Mouse (Mus musculus) adrenal gland, adult 18-20 months (tissue): Measurements from ENCODE around the gene Ubfd1. TPM values are rescaled to one million over a fixed set of nuclear protein-coding genes. Genes with fewer than 3 reads are reported as not detected.
A peak's percentile ranks its signal among the peaks of the same experiment; 100 is the strongest.

ENCODE experiments used
- DNase-seq, 2 experiments: peaks; one replicate each; pipeline ENCODE4 v3.0.0; 2021 to 2022; ENCODE audit warnings: low spot score in 2 of 2
- total RNA-seq, 2 experiments: library from RNA; stranded (reverse); gene quantifications; 1 replicate in 1 of 2; 2 replicates in 1 of 2; pipeline ENCODE4 v1.2.3; 2021

Ubfd1 gene
- total RNA-seq, 2 experiments from 2014 or later, result 62.0 to 70.5 TPM

DNA sequence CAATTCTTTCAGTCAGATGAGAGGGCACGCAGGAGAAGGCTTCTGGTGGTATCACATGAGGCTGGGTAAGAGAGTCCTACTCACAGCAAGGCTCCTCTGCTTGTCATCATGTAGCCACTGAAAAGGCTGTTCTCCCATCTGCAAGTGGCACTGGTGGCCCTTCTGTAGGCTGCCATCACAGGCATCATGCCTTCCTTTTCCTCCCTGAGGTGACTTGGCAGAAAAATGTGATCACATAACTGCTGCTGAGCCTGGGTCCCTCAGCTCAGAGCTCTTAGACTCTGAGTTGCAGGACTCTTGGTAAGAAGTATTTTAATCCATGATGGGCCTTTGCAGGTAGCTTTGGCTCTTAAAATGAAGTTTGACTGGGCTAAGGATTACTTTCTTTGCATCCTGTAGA, 14.1 kb downstream of the Ubfd1 start:
- no peak for DNase-seq

DNA sequence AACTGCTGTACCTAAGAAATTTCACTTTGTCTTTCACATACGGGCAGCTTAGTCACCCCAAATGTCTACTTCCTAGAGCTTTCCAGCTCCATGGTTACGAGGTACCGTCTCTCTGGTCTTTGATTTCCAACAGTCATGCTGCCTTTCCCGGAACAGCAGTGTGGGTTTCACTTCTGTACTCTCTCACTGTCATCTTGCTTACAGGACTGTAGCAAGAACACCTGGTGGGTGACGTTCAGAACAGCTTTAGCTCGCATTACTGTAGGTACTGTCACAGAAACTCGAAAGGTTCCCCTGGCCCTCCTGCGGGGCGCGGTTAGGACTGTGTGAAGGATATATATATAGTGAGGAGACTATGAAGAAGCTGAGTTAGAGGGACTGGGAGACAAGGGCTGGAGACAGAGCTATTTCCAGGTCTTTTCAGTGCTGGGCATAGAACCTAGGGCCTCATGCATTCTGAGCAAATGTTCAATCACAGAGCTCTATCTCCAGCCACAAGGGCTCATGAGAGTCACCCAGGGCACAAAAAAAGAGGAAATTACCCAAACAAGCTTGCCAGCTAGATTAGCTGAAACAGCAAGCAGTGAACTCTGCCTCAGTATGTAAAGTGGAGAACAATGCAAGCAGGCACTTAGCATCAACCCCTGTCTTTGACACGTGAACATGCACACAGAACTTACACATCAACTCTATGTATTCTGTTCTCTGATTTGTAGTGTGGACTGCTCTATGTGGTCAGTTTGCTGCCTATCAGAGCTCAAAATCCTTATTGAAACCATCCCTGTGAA, 20.4 kb downstream of the Ubfd1 start:
- DNase-seq, result no peak

DNA sequence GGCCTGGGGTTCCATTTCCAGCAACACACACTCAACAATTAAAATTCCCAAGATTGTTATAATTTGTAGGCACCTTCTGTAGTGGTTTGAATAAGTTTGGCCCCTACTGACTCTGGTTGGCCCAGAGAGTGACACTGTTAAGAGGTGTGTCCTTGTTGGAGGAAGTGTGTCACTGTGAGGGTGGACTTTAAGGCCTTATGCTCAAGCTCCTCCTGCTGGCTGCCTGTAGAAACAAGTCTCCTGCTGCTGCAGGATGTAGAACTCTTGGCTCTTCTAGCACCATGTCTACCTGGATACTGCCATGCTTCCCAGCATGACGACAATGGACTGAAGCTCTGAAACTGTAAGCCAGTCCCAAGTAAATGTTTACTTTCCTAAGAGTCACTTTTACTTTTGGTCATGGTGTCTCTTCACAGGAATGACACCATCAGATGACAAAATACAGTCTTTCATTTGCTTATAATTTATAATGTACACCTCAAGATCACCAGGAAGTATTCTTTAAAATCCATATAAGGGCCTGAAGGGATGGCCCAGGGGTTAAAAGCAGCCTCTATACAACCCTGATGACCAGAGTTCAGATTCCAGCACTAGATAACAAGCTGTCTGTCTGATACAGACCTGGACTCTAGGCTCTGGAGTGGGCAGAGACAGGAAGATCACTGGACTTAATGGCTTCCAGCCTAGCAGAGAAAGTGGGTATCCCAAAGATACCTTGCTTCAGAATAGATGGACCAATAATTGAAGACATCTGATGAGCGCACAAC, 27.8 kb downstream of the Ubfd1 start:
- DNase-seq, result no peak

DNA sequence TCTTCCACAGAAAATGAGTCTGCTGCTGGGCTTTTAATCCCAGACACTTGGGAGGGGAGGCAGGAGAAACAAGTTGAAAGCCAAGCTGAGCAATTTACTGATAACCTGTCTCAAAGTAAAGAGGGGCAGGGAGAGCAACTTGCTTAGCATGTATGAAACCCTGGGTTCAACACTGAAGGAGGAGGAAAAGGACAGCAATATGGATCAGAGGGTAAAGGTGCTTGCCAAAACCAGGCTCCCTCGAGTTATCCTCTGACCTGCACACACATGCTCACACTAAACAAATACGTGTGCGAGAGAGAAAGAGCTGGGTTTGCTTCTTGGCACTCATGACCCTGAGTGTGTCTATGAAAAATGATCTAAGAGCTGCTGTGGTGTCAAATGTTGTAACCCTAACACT, 31.0 kb downstream of the Ubfd1 start:
- no peak for DNase-seq

DNA sequence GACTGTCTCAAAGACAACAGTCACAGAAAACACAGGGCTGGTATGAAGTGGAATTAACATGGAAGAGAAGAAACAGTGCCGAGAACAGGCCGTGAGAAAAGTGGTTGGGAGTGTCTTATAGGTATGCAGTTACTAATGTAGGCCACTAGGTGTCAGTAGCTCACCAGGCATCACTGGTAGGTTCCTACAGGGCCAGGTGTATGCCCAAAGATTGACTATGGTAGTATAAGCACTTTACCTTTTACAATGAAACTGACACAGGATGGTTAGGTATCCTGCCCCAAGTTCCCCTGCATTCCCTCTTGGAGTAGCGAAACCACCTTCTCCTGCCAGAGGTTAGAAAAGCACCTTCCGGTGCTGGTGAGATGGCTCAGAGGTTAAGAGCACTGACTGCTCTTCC, 32.2 kb downstream of the Ubfd1 start:
- DNase-seq, result peak; percentile 16 to 25

DNA sequence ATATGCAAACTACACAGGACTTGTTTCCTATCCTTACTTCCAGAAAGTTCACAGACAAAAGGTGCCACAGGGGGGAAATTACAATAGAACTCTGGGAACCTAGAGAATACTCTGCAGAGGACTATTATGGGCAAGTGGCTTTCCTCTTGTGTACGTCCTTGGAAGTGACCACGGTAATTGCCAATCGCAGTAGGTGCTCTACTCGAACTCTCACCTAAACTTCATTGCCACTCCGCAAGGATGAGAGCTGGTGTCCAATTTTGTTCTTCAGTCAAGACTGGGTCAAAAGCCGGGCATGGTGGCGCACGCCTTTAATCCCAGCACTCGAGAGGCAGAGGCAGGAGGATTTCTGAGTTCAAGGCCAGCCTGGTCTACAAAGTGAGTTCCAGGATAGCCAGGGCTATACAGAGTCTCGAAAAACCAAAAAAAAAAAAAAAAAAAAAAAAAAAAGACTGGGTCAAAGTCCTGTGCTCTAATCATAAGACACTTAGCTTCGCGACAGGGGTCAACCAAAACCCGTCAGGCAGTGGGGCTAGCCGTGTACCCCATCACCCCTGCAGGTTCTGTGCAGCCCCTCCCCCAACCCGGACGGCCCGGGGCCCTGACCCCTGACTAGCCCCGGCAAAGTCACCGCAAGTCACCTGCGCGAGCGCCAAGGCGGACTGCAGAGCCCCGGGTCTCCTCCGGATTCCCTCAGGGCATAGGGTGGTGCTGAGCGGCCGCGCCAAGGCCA, 34.2 kb downstream of the Ubfd1 start:
- peak in 1 of 2 experiments; percentile 61 for DNase-seq

DNA sequence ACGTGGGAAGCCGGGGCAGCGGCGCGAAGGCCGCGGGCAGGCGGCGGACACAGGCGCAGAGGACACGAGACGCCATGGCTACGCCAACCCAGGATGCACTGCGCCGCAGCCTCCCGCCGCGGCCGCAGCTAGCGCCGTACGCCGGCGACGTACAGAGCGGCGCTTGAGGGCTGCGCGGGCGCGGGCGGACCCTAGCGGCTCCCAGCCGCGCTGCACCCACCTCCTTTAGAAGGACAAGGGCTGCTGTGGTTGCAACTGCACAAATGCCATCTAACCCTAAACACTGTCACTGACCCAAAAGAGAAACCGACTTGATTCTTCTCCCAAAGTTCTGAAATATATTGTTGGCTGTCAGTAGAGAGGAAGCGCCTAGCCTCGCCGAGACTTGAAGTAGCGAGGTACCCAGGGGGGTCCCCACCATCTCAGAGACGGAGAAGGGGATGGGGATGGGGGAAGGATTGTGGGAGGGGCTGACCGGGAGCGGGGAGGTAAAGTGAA, 34.8 kb downstream of the Ubfd1 start, which contains the start of gene Ndufab1:
Gene Ndufab1, minus strand, starts transcription at position 140 of the 498 bp plus-strand sequence.
- DNase-seq, result peak; percentile 81 to 85

DNA sequence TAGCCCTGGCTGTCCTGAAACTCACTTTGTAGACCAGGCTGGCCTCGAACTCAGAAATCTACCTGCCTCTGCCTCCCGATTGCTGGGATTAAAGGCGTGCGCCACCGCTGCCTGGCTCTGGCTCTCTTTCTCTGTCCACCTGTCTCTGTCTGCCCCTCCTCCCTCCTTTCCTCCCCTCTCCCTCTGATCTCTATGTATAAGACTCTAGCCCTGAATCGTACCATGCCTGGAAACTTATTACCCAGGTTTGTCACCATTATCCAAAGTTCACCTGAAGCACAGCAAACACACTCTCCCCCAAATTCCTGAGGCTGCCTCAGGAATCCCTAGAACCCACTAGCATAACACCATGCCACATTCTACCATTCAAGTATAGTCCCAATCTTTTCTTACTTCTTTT, 41.2 kb downstream of the Ubfd1 start:
- no peak for DNase-seq

DNA sequence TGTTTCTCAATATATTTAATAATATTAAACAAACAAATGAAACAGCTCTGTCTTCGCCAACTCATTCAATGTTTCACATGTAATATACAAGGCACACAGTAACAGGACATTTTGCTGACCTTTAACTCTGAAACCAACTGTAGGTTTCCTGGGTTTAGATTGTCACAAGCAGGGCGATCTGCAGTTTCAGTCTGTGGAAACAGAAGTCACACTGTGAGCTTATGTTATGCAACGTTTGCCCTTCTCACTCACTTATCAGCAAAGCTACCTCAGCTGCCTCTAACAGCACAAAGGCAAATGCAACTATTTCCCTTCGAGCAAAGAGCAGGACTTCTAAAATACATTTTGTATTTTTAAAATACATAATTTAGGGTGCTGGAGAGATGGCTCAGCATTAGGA, 56.5 kb downstream of the Ubfd1 start:
- no peak for DNase-seq

DNA sequence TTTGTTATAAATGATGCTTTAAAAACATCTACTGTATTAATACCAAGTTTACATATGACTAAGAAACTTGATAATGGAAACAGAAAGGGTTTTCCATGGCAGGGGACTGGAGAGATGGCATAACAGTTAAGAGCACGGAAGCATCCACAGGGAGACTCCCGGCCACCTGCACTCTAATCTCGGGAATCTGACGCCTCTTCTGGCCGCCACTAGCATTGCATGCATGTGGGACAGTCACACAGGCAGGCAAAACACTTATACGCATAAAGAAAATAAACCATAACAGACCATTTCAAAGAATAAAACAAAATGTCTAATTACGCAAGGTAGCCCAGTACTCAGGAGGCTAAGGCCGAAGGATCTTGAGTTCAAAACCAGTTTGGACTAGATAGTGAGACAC, 58.7 kb downstream of the Ubfd1 start:
- no peak for DNase-seq

DNA sequence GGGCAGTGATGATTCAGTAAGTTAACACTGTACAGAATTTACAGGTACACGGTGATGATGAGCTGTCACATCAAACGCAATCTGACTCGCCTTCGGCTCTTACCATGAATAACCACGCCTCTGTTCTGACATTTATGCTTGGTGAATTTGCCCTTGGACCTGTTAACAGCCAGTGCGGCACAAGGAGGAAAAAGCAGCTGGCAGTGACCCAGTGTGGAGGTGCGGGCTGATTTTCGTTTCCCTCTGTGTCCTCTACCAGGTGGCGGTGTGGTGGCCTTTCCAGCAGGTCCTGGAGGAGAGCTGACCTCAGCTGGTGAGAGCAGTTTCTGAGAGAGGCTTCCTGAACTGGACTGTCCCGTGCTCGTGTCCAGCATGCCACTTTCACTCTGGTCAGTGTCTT, 60.0 kb downstream of the Ubfd1 start:
- no peak for DNase-seq

Other genes starting within 250 kb of the Ubfd1 start
- gene Scnn1b, start 202.1 kb upstream of the Ubfd1 start, total RNA-seq, result under 1 TPM in 1 of 2 experiments, not detected in 1; 0.26 TPM
- 10 to 100 TPM; 26.5 to 27.5 TPM for gene Cog7, start 85.5 kb upstream of the Ubfd1 start, total RNA-seq
- 10 to 100 TPM; 17.4 to 36.3 TPM for gene Gga2, start 46.0 kb upstream of the Ubfd1 start, total RNA-seq
- 10 to 100 TPM; 20.9 to 23.5 TPM for gene Ears2, start 88 bp downstream of the Ubfd1 start, total RNA-seq
- gene Ndufab1, start 34.7 kb downstream of the Ubfd1 start, total RNA-seq, result 100 to 1,000 TPM; 535 to 745 TPM
- 1 to 10 TPM in 1 of 2 experiments, under 1 TPM in 1; 0.96 to 1.7 TPM for gene Palb2, start 65.8 kb downstream of the Ubfd1 start, total RNA-seq
- gene Dctn5, start 65.9 kb downstream of the Ubfd1 start, total RNA-seq, result 10 to 100 TPM; 56.4 to 57.8 TPM
- gene Plk1, start 92.3 kb downstream of the Ubfd1 start, total RNA-seq, result 1 to 10 TPM; 1.1 to 1.7 TPM
- gene Ern2, start 119.0 kb downstream of the Ubfd1 start, total RNA-seq, result under 1 TPM; 0.13 to 0.22 TPM
- 1 to 10 TPM; 2.0 to 4.5 TPM for gene Chp2, start 152.3 kb downstream of the Ubfd1 start, total RNA-seq
- 10 to 100 TPM; 12.4 to 18.9 TPM for gene Prkcb, start 221.6 kb downstream of the Ubfd1 start, total RNA-seq